Mouse (Mus musculus): ENCODE data around the gene Hnrnph3. TPM values are rescaled to one million over a fixed set of nuclear protein-coding genes. Genes with fewer than 3 reads are reported as not detected.

The Hnrnph3 gene
- polyA plus RNA-seq, 1 experiment from 2014 or later = 26.3 TPM

DNA sequence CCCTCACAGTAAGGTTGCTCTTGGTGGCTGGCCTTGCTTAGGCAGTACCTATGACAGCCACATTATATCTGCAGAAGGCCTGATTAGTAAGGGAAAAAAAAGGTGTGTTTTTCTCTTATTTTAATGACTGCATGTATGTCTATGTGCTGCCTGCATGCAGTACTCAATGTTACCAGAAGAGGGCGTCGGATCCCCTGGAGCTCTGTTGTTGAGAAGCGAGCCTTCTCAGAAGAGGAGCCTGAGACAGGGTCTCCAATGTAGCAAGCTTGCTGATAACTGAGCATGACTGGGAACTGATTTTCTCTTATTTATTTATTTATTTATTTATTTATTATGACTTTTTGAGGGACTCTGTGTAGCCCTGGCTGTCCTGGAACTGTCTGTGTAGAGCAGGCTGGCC is 36.7 kb downstream of the Hnrnph3 start:
- Histone ChIP-seq H3K36me3 (ENCODE audit: inconsistent target) (peaks cover 42% of the 10 kb centered on the region), H3K27ac (no peak overlapping the region), H3K79me2 (ENCODE audit: inconsistent target) (no peaks in the 10 kb centered on the region; the same call in 1 of the 2 replicates), H3K4me3 (ENCODE audit: inconsistent target) (no peak overlapping the region)
- 41% methylated on average over 3 of the region's 3 CpGs for WGBS (ENCODE audit: missing documents)

DNA sequence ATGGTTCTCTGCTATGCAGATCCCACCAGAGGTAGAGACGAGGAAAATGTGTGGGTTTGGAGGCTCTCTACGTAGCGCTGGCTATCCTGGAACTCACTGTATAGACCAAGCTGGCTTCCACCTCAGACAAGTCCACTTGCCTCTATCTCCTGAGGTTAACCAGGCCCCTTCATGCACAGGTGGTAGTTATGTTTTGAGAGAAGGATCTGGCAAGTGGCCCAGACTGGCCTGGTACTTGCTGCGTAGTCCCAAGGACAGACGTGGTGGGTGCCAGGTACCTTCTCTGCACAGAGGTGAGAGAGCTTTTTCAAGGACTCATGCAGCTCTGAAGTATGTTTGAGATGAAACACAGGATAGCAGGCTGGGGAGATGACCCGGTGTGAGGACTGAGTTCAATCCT is 39.5 kb downstream of the Hnrnph3 start:
- Histone ChIP-seq H3K79me2 (ENCODE audit: inconsistent target) (peaks cover 11% of the 10 kb centered on the region; the same call in 1 of the 2 replicates), H3K27ac (no peak overlapping the region), H3K4me3 (ENCODE audit: inconsistent target) (no peak overlapping the region), H3K36me3 (ENCODE audit: inconsistent target) (peaks cover 14% of the 10 kb centered on the region; the same call in 1 of the 2 replicates)
- WGBS (ENCODE audit: missing documents) = 88% methylated on average over 6 of the region's 6 CpGs

- Histone ChIP-seq H3K79me2 (ENCODE audit: inconsistent target) (peaks cover 11% of the 10 kb centered on the region; the same call in 1 of the 2 replicates), H3K4me3 (ENCODE audit: inconsistent target) (no peak overlapping the region), H3K36me3 (ENCODE audit: inconsistent target) (peaks cover 12% of the 10 kb centered on the region; the same call in 1 of the 2 replicates), H3K27ac (no peak overlapping the region)
- WGBS (ENCODE audit: missing documents) = 54% methylated on average over 10 of the region's 11 CpGs
Observed at GRCm38 (mm10) chr10:62984072-62984471, 39.9 kb downstream of the Hnrnph3 start.

DNA sequence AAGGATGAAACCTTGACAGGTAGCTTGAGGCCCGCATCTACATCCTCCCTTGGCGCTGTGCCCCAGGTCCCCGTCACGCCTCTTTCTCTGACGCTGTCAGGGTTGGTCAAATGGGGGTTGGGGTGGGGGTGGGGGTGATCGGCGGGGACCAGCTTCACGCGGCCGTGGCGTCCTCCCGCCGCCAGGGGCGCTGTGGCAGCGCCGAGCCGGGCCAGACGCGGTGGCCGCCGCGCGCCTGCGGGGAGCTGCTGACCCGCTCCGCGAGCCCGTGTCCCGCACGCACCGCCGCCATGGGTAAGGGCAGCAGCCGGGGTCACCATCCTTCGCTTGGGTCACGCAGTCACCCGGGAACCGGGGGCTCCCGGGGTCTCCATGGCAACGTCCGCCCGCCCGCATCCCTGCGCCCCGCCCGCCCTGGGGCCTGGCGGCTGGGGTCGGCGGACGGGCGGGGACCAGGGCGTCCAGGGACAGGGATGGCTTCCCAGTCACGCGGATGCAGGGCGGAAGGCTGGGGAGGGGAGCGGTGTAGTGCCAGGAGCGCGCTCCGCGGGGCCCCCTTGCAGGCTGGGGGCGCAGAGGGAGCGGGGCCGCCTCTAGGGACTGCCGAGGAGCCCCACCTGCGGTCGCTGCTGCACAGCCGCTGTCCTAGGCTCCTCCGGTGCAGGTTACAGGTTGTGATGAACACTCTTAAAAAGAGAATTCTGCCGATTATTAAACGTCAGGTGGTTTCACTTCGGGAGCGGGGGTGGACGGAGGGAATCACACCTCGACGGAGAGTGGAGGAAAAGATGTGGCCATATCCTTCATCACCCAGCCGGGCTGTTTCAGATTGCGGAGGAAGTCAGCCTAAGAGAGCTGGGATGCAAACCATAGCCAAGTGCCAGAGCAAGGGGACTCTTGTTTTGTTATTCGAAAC is 43.7 kb downstream of the Hnrnph3 start, which contains the start of gene Rufy2:
Rufy2 (plus strand) TSS at position 185 of the 916 bp plus-strand sequence.
- 0 out of 2 replicates have a peak, but pooled peaks cover 2% of the 10 kb centered on the region for H3K36me3 ChIP-seq (ENCODE audit: inconsistent target)
- WGBS (ENCODE audit: missing documents) = under 1% methylated on average over 76 of the region's 77 CpGs
- H3K79me2 ChIP-seq (ENCODE audit: inconsistent target) = peaks cover 11% of the 10 kb centered on the region; the same call in 1 of the 2 replicates
- no peak within 1 kb of the TSS for H3K27ac ChIP-seq
- H3K4me3 ChIP-seq (ENCODE audit: inconsistent target) = peak within 1 kb of the TSS; percentile 73

DNA sequence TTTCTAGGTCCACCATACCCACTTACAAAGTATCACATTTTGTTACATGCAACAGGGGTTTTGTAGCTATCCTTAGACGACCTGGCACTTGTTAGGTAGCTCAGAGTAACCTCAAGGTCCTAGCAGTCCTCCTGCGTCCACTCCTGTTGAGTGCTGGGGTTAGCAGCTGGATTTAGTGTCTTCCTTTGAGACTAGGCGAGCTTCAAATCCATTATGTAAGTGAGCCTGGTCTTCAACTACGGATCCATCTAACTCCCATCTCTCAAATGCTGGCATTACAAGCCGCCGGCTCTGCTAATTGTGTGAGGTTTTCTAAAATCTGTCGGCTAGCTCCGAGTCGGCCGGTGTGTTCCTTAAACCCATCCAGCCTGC is 44.4 kb downstream of the Hnrnph3 start:
- peaks cover 11% of the 10 kb centered on the region; the same call in 1 of the 2 replicates for H3K79me2 ChIP-seq (ENCODE audit: inconsistent target)
- no peaks in the 10 kb centered on the region for H3K36me3 ChIP-seq (ENCODE audit: inconsistent target)
- 21% methylated on average over 10 of the region's 10 CpGs for WGBS (ENCODE audit: missing documents)
- H3K27ac ChIP-seq = no peak overlapping the region
- peak overlapping the region; percentile 14; the same call in 1 of the 2 replicates for H3K4me3 ChIP-seq (ENCODE audit: inconsistent target)

- WGBS (ENCODE audit: missing documents) = 91% methylated on average over 16 of the region's 16 CpGs
- Histone ChIP-seq H3K4me3 (ENCODE audit: inconsistent target) (no peak overlapping the region), H3K79me2 (ENCODE audit: inconsistent target) (no peaks in the 10 kb centered on the region), H3K27ac (no peak overlapping the region), H3K36me3 (ENCODE audit: inconsistent target) (peaks cover 12% of the 10 kb centered on the region; the same call in 1 of the 2 replicates)
Observed at GRCm38 (mm10) chr10:62971821-62972220, 52.2 kb downstream of the Hnrnph3 start.

DNA sequence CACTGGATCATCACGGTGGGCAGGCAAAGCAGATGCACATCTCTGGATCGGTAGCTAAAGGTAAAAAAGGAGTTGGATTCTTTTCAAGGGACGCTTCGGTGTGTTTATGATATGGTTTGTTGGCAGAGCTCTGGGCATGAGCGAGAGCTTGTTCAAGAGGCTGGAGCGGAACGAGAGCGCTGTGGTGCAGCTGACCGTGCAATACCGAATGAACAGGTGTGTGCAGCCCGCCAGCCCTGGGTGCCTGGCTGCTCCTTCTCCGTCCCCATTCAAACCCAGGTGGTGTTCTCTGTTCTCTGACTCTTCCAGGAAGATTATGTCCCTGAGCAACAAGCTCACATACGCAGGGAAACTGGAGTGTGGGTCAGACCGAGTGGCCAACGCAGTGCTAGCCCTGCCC is 57.7 kb downstream of the Hnrnph3 start:
- peaks cover 26% of the 10 kb centered on the region; the same call in 1 of the 2 replicates for H3K36me3 ChIP-seq (ENCODE audit: inconsistent target)
- WGBS (ENCODE audit: missing documents) = 89% methylated on average over 15 of the region's 15 CpGs

GRCm38 (mm10) chr10:62965796-62966195 is 58.2 kb downstream of the Hnrnph3 start:
- no peak overlapping the region for H3K27ac ChIP-seq
- no peak overlapping the region for H3K4me3 ChIP-seq (ENCODE audit: inconsistent target)
- peaks cover 31% of the 10 kb centered on the region; the same call in 1 of the 2 replicates for H3K36me3 ChIP-seq (ENCODE audit: inconsistent target)
- H3K79me2 ChIP-seq (ENCODE audit: inconsistent target) = no peaks in the 10 kb centered on the region
- WGBS (ENCODE audit: missing documents) = 98% methylated on average over 11 of the region's 11 CpGs

More for the DNA sequence above, 57.7 kb downstream of the Hnrnph3 start:
- H3K79me2 ChIP-seq (ENCODE audit: inconsistent target) = no peaks in the 10 kb centered on the region
- H3K4me3 ChIP-seq (ENCODE audit: inconsistent target) = no peak overlapping the region
- H3K27ac ChIP-seq = no peak overlapping the region

Other genes starting within 250 kb of the Hnrnph3 start
- gene Ccar1, start 231.9 kb downstream of the Hnrnph3 start, polyA plus RNA-seq (2018) = 44.5 to 72.7 TPM (median 52.5 TPM) in 3 replicates
- 0.04 to 0.12 TPM (median 0.04 TPM) in 3 replicates for gene Tet1, start 115.2 kb downstream of the Hnrnph3 start, polyA plus RNA-seq (2018)
- gene Slc25a16, start 103.6 kb downstream of the Hnrnph3 start, polyA plus RNA-seq (2018) = 10.9 to 14.1 TPM (median 13.0 TPM) in 3 replicates
- 5.2 to 7.5 TPM (median 5.8 TPM) in 3 replicates for gene Dna2, start 77.2 kb downstream of the Hnrnph3 start, polyA plus RNA-seq (2018)
- 9.7 to 10.9 TPM (median 10.0 TPM) in 3 replicates for gene Rufy2, start 44.0 kb downstream of the Hnrnph3 start, polyA plus RNA-seq (2018)
- gene Pbld2, start 98 bp upstream of the Hnrnph3 start, polyA plus RNA-seq (2018) = 0.06 to 0.36 TPM in 2 of 3 replicates, not detected in the other
- not detected in 3 replicates for gene Pbld1, start 35.9 kb upstream of the Hnrnph3 start, polyA plus RNA-seq (2018)
- not detected in 3 replicates for gene Atoh7, start 75.4 kb upstream of the Hnrnph3 start, polyA plus RNA-seq (2018)
- gene Mypn, start 179.7 kb upstream of the Hnrnph3 start, polyA plus RNA-seq (2018) = not detected in 3 replicates
- 24.3 to 43.8 TPM (median 40.5 TPM) in 3 replicates for gene Herc4, start 219.6 kb upstream of the Hnrnph3 start, polyA plus RNA-seq (2018)

Data from macrophage (primary cell).